Mouse (Mus musculus) frontal cortex, postnatal 25 days (tissue): ENCODE results near the gene Rubcnl.

Source experiments
- DNase-seq, 2 experiments: peaks; one replicate each; pipeline ENCODE4 v3.0.0; 2022; ENCODE audit warnings: low spot score in 2 of 2

Rubcnl gene

DNA sequence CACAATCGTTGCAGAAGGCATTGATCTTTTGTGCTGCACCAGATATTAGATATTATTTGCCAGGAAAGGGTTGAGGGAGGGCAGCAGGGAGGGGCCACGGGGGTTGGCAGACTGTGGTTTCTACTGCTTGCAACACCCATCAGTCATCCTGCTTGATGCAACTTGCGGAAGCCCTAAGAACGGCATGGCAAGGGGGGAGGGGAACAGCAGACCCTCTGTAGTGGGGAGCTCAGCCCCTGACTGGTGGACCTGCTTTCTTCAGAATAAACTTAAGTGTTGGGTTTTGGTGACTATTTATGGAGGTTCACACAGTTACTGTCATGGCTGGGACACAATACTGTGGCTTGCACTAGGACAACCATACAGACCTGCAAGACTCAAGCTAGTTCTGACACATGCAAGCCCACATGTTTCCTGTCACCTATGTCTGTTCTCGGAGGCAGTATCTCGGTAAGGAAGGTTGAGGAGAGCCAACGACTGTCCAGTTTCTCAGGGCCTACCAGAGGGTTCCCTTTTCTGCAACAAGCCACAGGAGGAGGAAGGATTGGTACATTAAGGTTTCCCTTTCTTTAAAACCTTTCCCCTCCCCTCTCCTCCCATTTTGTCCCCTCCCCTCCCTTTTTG, 53.6 kb downstream of the Rubcnl start:
- no peak for DNase-seq

DNA sequence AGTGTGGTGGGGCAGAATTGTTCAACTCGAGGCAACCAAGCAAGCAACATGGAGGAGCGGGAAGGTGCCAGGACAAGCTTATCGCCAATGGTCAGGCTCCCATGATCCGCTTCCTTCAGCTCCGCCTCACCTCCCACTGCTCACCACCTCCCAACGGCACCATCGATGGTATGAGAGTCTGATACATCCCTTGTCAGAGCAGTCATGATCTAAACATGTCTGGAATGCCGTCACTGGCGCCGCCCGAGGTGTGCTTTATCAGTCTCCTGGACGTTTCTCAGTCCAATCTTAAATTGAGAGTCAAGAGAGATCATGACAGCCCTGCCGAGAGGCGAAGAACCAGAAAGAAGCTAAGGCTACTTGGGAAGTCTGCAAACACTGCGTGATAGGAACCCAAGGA, 55.3 kb downstream of the Rubcnl start:
- DNase-seq, result no peak

GRCm38 (mm10) chr14:75075299-75076180, 59.7 kb downstream of the Rubcnl start:
- no peak for DNase-seq

DNA sequence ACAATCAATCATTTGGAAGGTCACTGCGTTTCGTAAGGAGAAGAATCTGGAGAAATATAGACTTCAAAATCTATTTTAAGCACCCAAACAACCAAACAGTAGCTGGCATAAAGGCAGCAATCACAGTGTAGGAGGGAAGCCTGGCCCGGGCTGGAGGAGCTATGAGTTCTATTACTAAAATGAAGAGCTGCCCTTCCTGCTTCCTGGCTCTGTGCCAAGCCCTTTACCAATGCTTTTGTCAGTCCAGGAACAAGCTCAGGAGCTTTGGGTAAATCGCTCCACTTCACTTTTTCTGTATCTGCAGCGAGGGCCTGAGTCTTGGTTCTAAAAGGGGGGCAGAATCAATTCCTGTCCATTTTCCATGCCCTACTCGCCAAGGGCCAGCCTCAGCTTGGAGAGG, 62.1 kb downstream of the Rubcnl start:
- DNase-seq, result no peak
